Mouse (Mus musculus): ENCODE data around the gene Il1f6.
"Not testable (repeated sequence)": the region's sequence is repeated elsewhere in the genome, so short reads cannot be mapped to it uniquely, and the experiment has no call there.

The Il1f6 gene

GRCm38 (mm10) chr2:24215118-24215517 lies at the start of gene Il1f6:
Il1f6 (plus strand) TSS chr2:24215418.
- ATAC-seq (ENCODE audit: low TSS enrichment) = no peak

- ATAC-seq (ENCODE audit: low TSS enrichment) = peak; percentile 93
These were observed 33.4 kb upstream of the Il1f6 start for GRCm38 (mm10) chr2:24181683-24182331.

GRCm38 (mm10) chr2:24182423-24183147 lies 32.6 kb upstream of the Il1f6 start:
- ATAC-seq (ENCODE audit: low TSS enrichment) = not testable (repeated sequence)

GRCm38 (mm10) chr2:24184092-24184491 lies 31.1 kb upstream of the Il1f6 start:
- not testable (repeated sequence) for ATAC-seq (ENCODE audit: low TSS enrichment)

- ATAC-seq (ENCODE audit: low TSS enrichment) = no peak
These were observed 29.0 kb upstream of the Il1f6 start, which contains the start of gene Il1f9 for GRCm38 (mm10) chr2:24186176-24186575. Il1f9 (plus strand) TSS chr2:24186476.

- no peak for ATAC-seq (ENCODE audit: low TSS enrichment)
These were observed 27.6 kb upstream of the Il1f6 start for GRCm38 (mm10) chr2:24187585-24187984.

- ATAC-seq (ENCODE audit: low TSS enrichment) = no peak
These were observed 27.0 kb upstream of the Il1f6 start for GRCm38 (mm10) chr2:24188189-24188588.

- no peak for ATAC-seq (ENCODE audit: low TSS enrichment)
These were observed 12.0 kb downstream of the Il1f6 start for GRCm38 (mm10) chr2:24227191-24227590.

- no peak for ATAC-seq (ENCODE audit: low TSS enrichment)
These were observed 52.3 kb downstream of the Il1f6 start for GRCm38 (mm10) chr2:24267503-24267902.

- ATAC-seq (ENCODE audit: low TSS enrichment) = no peak
These were observed 58.4 kb downstream of the Il1f6 start for GRCm38 (mm10) chr2:24273619-24274018.

GRCm38 (mm10) chr2:24275146-24275545 lies 59.9 kb downstream of the Il1f6 start:
- no peak for ATAC-seq (ENCODE audit: low TSS enrichment)

Data from frontal cortex, adult (tissue).